Mouse (Mus musculus) limb, embryonic 12.5 days (tissue): ENCODE results near the gene Msh4. TPM values are rescaled to one million over a fixed set of nuclear protein-coding genes. Genes with fewer than 3 reads are reported as not detected.
A peak's percentile ranks its signal among the peaks of the same experiment; 100 is the strongest.
"Not testable (repeated sequence)": the region's sequence is repeated elsewhere in the genome, so short reads cannot be mapped to it uniquely, and the experiment has no call there.

Experiments
- ATAC-seq: fragments of 200-750 bp; cut with Nextera tagmentation; 2 replicates; pipeline ENCODE4 v1.8.0; 2017; ENCODE audit warnings: low read depth, moderate TSS enrichment; ENCODE audit not compliant: insufficient number of reproducible peaks, insufficient read depth, low FRiP score, low TSS enrichment
- H3K27ac ChIP-seq: fragments of 300-500 bp; sonication (generic); 2 replicates; pipeline ENCODE4 v1.5.1; 2016; ENCODE audit warnings: mild to moderate bottlenecking, moderate library complexity
- H3K27me3 ChIP-seq: fragments of 300-500 bp; sonication (generic); 2 replicates; pipeline ENCODE4 v1.6.1; 2016; ENCODE audit warnings: mild to moderate bottlenecking, moderate library complexity
- H3K36me3 ChIP-seq: fragments of 300-500 bp; sonication (generic); 2 replicates; pipeline ENCODE4 v1.6.1; 2016; ENCODE audit warnings: mild to moderate bottlenecking, moderate library complexity
- H3K4me1 ChIP-seq: fragments of 300-500 bp; sonication (generic); replicated peaks from 2 replicates; pipeline ENCODE4 v1.6.1; 2016
- H3K4me2 ChIP-seq: fragments of 300-500 bp; sonication (generic); 2 replicates; pipeline ENCODE4 v1.6.1; 2016; ENCODE audit warnings: mild to moderate bottlenecking, moderate library complexity
- H3K4me3 ChIP-seq: fragments of 300-500 bp; sonication (generic); replicated peaks from 2 replicates; pipeline ENCODE4 v1.5.1; 2016; ENCODE audit warnings: mild to moderate bottlenecking
- H3K9ac ChIP-seq: fragments of 300-500 bp; sonication (generic); replicated peaks from 2 replicates; pipeline ENCODE4 v1.6.1; 2016; ENCODE audit warnings: mild to moderate bottlenecking, moderate library complexity
- H3K9me3 ChIP-seq: fragments of 300-500 bp; sonication (generic); 2 replicates; pipeline ENCODE4 v1.6.1; 2016; ENCODE audit warnings: mild to moderate bottlenecking, moderate library complexity
- WGBS: fragments of 180-500 bp; shearing (Covaris S2); methylation state at CpG from one replicate; pipeline ENCODE4 v1.1.7; 2016; 5-methylcytosine and 5-hydroxymethylcytosine counted together
- polyA plus RNA-seq: library from polyadenylated mRNA; unstranded; fragments of >200 nt; fragmentation: Nextera tagmentation; extraction: Ambion mirVana; gene quantifications from 2 replicates; pipeline ENCODE4 v1.2.1, GENCODE M21; 2016

The Msh4 gene
- polyA plus RNA-seq, 1 experiment from 2014 or later: 0.15 TPM

GRCm38 (mm10) chr3:153867149-153868136, 38.5 kb downstream of the Msh4 start:
- Histone ChIP-seq H3K4me1 (no peaks in the 10 kb centered on the region), H3K9me3 (no peaks in the 10 kb centered on the region), H3K27me3 (no peaks in the 10 kb centered on the region), H3K4me2 (no peak overlapping the region), H3K9ac (no peak overlapping the region), H3K36me3 (no peaks in the 10 kb centered on the region), H3K4me3 (no peak overlapping the region), H3K27ac (no peak overlapping the region)
- WGBS: 71% methylated on average over 14 of the region's 14 CpGs
- ATAC-seq: no peak

- no peak overlapping the region for H3K9ac ChIP-seq
- ATAC-seq: no peak
- H3K36me3 ChIP-seq: no peaks in the 10 kb centered on the region
- H3K4me2 ChIP-seq: no peak overlapping the region
- H3K27ac ChIP-seq: no peak overlapping the region
- H3K4me3 ChIP-seq: no peak overlapping the region
- no peaks in the 10 kb centered on the region for H3K9me3 ChIP-seq
- no peaks in the 10 kb centered on the region for H3K27me3 ChIP-seq
- no peaks in the 10 kb centered on the region for H3K4me1 ChIP-seq
- WGBS: 81% methylated on average over 4 of the region's 4 CpGs
Measured at GRCm38 (mm10) chr3:153864636-153865429, 41.1 kb downstream of the Msh4 start.

- Histone ChIP-seq H3K36me3 (no peaks in the 10 kb centered on the region), H3K4me1 (no peaks in the 10 kb centered on the region), H3K4me3 (no peak overlapping the region), H3K27ac (no peak overlapping the region), H3K27me3 (no peaks in the 10 kb centered on the region), H3K9ac (no peak overlapping the region), H3K9me3 (no peaks in the 10 kb centered on the region), H3K4me2 (no peak overlapping the region)
- no peak for ATAC-seq
- WGBS: 82% methylated on average over 2 of the region's 2 CpGs
Measured at GRCm38 (mm10) chr3:153863816-153864215, 42.1 kb downstream of the Msh4 start.

- not testable (repeated sequence) for H3K4me2 ChIP-seq, H3K9me3 ChIP-seq, H3K27me3 ChIP-seq, H3K9ac ChIP-seq, H3K27ac ChIP-seq, ATAC-seq, H3K4me1 ChIP-seq, H3K36me3 ChIP-seq, H3K4me3 ChIP-seq
- 81% methylated on average over 8 of the region's 8 CpGs for WGBS
Measured at GRCm38 (mm10) chr3:153860392-153860791, 45.5 kb downstream of the Msh4 start.

- Histone ChIP-seq H3K36me3 (no peaks in the 10 kb centered on the region), H3K4me3 (no peak overlapping the region), H3K9ac (no peak overlapping the region), H3K9me3 (no peaks in the 10 kb centered on the region), H3K4me2 (no peak overlapping the region), H3K27me3 (no peaks in the 10 kb centered on the region), H3K4me1 (no peaks in the 10 kb centered on the region), H3K27ac (no peak overlapping the region)
- no peak for ATAC-seq
- WGBS: 80% methylated on average over 10 of the region's 10 CpGs
Measured at GRCm38 (mm10) chr3:153858350-153859001, 47.5 kb downstream of the Msh4 start.

- ATAC-seq: peak; percentile 26; the same call in 1 of the 2 replicates
- Histone ChIP-seq H3K4me2 (no peak overlapping the region), H3K27ac (no peak overlapping the region), H3K36me3 (no peaks in the 10 kb centered on the region), H3K4me1 (peaks cover 5% of the 10 kb centered on the region; the same call in 1 of the 2 replicates), H3K9me3 (no peaks in the 10 kb centered on the region), H3K9ac (no peak overlapping the region), H3K27me3 (0 out of 2 replicates have a peak, but pooled peaks cover 5% of the 10 kb centered on the region), H3K4me3 (no peak overlapping the region)
- 76% methylated on average over 8 of the region's 8 CpGs for WGBS
Measured at GRCm38 (mm10) chr3:153852266-153852665, 53.7 kb downstream of the Msh4 start.

- Histone ChIP-seq H3K4me2 (no peak overlapping the region), H3K4me3 (no peak overlapping the region), H3K9me3 (no peaks in the 10 kb centered on the region), H3K4me1 (peaks cover 5% of the 10 kb centered on the region; the same call in 1 of the 2 replicates), H3K9ac (no peak overlapping the region), H3K36me3 (no peaks in the 10 kb centered on the region), H3K27ac (no peak overlapping the region), H3K27me3 (0 out of 2 replicates have a peak, but pooled peaks cover 5% of the 10 kb centered on the region)
- 89% methylated on average over 7 of the region's 7 CpGs for WGBS
- ATAC-seq: no peak
Measured at GRCm38 (mm10) chr3:153850759-153851158, 55.2 kb downstream of the Msh4 start.

- H3K4me1 ChIP-seq: peaks cover 5% of the 10 kb centered on the region; the same call in 1 of the 2 replicates
- H3K4me2 ChIP-seq: peak overlapping the region; percentile 34
- 0 out of 2 replicates have a peak, but pooled peaks cover 5% of the 10 kb centered on the region for H3K27me3 ChIP-seq
- no peak overlapping the region for H3K27ac ChIP-seq
- no peak overlapping the region for H3K9ac ChIP-seq
- no peaks in the 10 kb centered on the region for H3K9me3 ChIP-seq
- no peaks in the 10 kb centered on the region for H3K36me3 ChIP-seq
- no peak for ATAC-seq
- no peak overlapping the region for H3K4me3 ChIP-seq
- 3% methylated on average over 5 of the region's 5 CpGs for WGBS
Measured at GRCm38 (mm10) chr3:153849368-153850015, 56.4 kb downstream of the Msh4 start.

GRCm38 (mm10) chr3:153847207-153847733, 58.7 kb downstream of the Msh4 start:
- ATAC-seq: no peak
- H3K27ac ChIP-seq: no peak overlapping the region
- whole genome bisulfite sequencing: 80% methylated on average over 7 of the region's 7 CpGs
- H3K36me3 ChIP-seq: no peaks in the 10 kb centered on the region
- H3K9me3 ChIP-seq: no peaks in the 10 kb centered on the region
- H3K4me2 ChIP-seq: no peak overlapping the region
- no peak overlapping the region for H3K9ac ChIP-seq
- H3K27me3 ChIP-seq: 0 out of 2 replicates have a peak, but pooled peaks cover 5% of the 10 kb centered on the region
- no peak overlapping the region for H3K4me3 ChIP-seq
- H3K4me1 ChIP-seq: 0 out of 2 replicates have a peak, but pooled peaks cover 5% of the 10 kb centered on the region

GRCm38 (mm10) chr3:153846109-153846508, 59.8 kb downstream of the Msh4 start:
- H3K4me3 ChIP-seq: no peak overlapping the region
- no peak overlapping the region for H3K4me2 ChIP-seq
- no peaks in the 10 kb centered on the region for H3K36me3 ChIP-seq
- H3K9me3 ChIP-seq: no peaks in the 10 kb centered on the region
- H3K27me3 ChIP-seq: 0 out of 2 replicates have a peak, but pooled peaks cover 5% of the 10 kb centered on the region
- H3K4me1 ChIP-seq: 0 out of 2 replicates have a peak, but pooled peaks cover 5% of the 10 kb centered on the region
- no peak overlapping the region for H3K9ac ChIP-seq
- 95% methylated on average over 4 of the region's 4 CpGs for WGBS
- no peak overlapping the region for H3K27ac ChIP-seq
- ATAC-seq: no peak
